Mouse (Mus musculus): ENCODE measurements at regions not wholly inside any gene's neighbourhood (a gene's known extent, or its start where the extent isn't known, plus 50 kb on each side); places are given as distances from the start of the nearest gene placed in this dataset.
A peak's percentile ranks its signal among the peaks of the same experiment; 100 is the strongest.
"Not testable (repeated sequence)": the region's sequence is repeated elsewhere in the genome, so short reads cannot be mapped to it uniquely, and the experiment has no call there.

DNA sequence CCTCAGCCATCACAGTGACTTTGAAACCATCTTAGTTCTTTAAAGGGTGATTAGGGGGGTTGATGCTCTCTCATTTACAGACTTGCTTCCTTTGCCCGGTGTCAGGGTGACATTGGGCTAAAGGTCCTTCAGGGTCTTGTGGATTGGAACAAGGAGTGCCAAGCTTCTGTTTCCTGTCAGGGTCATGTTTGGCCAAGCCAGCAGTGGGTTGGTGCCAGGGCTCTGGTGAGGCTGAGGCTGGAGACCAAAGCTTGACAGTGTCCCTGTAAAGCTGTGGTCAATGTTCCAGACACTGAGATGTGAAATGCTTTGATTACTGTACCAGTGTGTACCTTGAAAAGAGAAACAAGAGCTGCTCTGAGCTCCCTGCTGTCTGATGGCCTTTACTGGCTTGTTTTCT lies 150.8 kb upstream of the Fam3c start:
- peak; percentile 14 to 16 for DNase-seq

- no peak for DNase-seq
Measured at GRCm38 (mm10) chr6:22497306-22497705, 141.3 kb upstream of the Fam3c start.

- peak; percentile 10 to 32 for DNase-seq
Measured at GRCm38 (mm10) chr6:22496471-22496870, 140.4 kb upstream of the Fam3c start.

DNA sequence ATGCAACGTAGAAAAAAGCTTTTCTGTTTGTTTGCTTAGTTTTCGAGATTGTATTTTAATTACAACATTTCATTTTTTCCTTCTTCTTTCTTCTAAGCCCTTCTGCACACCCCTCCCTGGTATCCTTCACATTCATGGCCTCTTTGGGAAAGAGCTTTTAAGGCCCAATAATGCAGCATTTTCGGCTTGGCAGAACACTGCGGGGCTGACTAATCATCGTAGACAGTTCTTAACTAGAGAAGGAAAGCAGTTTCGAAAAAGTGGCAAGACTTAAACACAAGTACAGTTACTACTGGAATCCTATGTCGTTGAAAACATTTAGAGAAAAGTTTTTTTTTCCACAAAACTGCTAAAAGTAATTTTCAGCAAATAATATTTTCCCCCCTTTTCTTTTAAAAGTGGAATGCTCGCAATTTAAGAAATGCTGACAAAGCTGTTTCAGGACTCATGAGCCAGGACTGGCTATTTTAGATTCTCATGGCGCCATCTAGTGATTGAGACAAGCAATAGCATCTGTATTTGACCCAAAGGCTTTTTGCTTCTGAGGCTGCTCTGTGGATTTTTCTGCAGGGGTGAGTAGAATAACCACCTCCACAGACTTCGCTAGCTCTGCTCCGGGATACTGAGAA lies 137.7 kb upstream of the Fam3c start:
- DNase-seq = peak; percentile 19 to 57

GRCm38 (mm10) chr6:22492896-22493295 lies 136.9 kb upstream of the Fam3c start:
- no peak for DNase-seq

- DNase-seq = no peak
Measured at GRCm38 (mm10) chr6:22490762-22491161, 134.7 kb upstream of the Fam3c start.

- no peak for DNase-seq
Measured at GRCm38 (mm10) chr6:22487467-22487866, 131.4 kb upstream of the Fam3c start.

GRCm38 (mm10) chr6:22485828-22486518 lies 129.9 kb upstream of the Fam3c start:
- DNase-seq = no peak

DNA sequence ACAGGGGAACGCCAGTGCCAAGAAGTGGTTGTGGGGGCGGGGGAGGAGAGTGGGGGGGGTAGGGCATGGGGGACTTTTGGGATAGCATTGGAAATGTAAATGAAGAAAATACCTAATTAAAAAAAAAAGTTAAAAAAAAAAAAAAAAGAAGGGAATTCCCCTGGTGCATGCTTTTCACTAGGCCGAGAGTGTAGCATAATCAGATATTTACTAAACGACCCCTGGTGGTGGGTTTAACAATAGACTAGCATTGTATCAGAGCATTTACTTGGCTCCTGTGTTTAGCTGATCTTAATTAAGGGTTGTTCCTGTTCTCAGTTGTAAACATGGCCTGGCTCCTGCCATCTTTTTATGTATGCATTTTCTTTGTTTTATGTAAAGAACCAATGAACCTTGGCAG lies 126.2 kb upstream of the Fam3c start:
- not testable (repeated sequence) for DNase-seq

DNA sequence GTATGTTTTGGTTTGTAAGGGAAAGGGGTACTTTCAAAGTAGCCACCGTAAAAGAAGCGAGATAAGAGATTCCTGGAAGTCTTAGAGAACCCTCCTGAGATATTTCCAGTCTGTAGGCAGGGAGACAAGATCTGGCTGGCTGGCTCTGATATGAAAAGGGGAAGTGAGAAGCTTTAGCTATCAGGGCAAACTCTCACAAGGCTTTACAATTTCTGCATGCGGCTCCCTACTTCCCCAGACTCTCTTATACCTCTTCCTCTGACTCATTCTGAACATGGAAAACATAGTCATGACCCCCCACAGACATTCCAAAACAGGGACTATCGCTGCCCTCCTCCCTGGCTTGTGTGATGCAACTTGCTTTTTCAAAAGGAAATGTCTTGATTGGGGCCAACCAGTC lies 118.6 kb upstream of the Fam3c start:
- DNase-seq = no peak

- DNase-seq = no peak
Measured at GRCm38 (mm10) chr6:22474011-22474410, 118.0 kb upstream of the Fam3c start.

- not testable (repeated sequence) for DNase-seq
Measured at GRCm38 (mm10) chr6:22472400-22472799, 116.4 kb upstream of the Fam3c start.

DNA sequence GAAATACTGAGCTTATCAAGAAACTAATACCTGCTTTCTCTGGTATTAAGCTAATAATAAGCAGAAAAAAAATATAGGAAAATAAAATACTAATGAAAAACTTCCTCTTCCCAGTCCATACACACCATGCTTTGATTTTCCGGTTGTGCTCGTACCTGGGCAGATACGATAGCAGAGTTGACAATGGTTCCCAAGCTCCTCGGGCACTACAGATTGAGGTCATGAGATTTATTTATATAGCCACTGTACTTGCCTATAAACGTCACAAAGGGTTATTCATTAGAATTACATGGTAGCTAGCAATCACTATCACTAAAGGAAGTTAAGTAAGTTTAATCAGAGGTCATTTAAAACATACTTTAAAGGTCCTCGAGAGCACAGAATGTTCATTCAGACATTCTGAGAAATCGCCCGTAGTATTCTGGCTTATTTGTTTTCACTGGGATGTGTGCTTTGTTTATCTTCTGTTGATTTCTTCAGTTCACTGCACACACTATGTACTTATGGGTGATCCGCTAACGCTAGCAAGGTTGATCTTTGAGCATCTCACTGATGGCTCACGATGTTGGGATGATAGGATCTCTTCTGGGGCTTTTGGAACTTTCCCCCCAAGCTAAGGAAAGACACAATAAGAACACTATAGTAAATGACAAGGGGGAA lies 111.4 kb upstream of the Fam3c start:
- DNase-seq = no peak

DNA sequence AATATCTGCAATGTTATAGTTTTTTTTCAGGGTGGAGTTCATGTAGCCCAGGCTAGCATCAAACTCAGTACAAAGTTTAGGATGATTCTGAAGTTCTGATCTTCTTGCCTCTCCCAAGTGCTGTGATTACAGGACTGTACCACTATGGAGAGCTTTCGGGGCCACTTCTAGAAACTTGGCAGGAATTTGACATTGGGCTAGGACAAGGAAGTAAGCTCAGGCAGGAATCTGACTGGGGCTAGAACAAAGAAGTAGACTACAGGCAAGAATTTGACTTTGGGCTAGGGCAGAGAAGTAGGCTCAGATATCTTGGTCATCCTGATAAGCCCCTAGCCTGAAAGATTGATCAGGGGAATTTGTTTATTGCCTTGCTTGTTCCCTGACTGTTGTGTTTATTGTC lies 109.9 kb upstream of the Fam3c start:
- DNase-seq = no peak

DNA sequence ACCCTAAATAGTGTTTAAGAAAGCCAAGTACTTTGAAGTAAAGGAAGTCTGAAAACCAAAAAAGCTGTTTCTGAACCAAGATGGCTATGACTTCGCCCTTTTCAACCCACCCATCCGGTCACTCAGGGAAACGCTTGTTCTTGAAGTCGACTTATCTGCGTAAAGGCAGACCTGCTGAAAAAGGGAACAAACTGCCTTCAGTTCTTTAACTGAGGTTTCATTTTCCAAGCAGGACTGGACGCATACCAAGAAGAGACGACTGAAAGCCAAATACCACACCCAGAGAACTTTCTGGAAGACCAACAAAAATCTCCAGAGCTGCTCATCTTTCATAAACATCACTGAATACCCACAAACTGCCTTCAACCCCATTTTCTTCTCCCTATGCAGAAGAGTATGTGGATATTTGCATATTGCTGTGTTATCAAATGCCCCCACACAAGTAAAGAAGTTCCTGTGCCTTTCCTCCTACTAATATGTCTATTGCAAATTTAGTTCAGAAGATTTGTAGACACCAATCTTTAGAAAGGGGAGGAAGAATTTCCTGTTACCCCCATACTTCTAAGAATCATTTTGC lies 103.5 kb upstream of the Fam3c start:
- DNase-seq = no peak

DNA sequence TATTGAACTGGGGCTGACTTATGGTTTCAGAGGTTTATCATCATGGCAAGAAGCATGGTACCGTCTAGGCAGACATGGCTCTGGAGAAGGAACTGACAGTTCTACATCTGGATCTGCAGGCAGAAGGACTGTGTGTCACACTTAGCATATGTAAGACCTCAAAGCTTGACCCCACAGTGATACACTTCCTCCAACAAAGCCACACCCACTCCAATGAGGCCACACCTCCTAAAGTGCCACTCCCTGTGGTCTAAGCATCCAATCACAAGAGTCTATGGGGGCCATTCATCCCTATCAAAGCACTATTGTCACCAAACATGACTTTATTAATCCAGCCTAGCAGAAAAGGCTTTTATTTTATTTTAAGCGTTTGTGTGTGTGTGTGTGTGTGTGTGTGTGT lies 96.2 kb upstream of the Fam3c start:
- DNase-seq = no peak

- DNase-seq = no peak
Measured at GRCm38 (mm10) chr6:22450501-22450900, 94.5 kb upstream of the Fam3c start.

GRCm38 (mm10) chr6:22448906-22449305 lies 92.9 kb upstream of the Fam3c start:
- DNase-seq = no peak

DNA sequence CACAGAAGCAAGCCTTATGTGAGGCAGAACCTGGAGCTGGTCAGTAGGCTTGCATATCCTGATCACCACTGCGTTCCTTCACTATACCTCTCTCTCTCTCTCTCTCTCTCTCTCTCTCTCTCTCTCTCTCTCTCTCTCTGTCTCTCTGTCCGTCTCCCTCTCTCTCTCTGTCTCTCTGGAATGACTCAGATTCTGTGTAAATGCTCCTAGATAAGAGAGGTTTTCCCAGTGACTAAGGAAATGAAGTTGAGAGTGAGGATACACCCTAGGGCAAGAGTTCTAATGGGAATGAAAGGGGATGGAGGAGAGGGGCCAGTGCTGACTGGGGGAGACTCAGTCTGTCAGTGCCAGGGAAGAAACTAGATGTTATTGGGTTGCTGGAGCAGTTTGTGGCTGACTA lies 91.6 kb upstream of the Fam3c start:
- no peak for DNase-seq

DNA sequence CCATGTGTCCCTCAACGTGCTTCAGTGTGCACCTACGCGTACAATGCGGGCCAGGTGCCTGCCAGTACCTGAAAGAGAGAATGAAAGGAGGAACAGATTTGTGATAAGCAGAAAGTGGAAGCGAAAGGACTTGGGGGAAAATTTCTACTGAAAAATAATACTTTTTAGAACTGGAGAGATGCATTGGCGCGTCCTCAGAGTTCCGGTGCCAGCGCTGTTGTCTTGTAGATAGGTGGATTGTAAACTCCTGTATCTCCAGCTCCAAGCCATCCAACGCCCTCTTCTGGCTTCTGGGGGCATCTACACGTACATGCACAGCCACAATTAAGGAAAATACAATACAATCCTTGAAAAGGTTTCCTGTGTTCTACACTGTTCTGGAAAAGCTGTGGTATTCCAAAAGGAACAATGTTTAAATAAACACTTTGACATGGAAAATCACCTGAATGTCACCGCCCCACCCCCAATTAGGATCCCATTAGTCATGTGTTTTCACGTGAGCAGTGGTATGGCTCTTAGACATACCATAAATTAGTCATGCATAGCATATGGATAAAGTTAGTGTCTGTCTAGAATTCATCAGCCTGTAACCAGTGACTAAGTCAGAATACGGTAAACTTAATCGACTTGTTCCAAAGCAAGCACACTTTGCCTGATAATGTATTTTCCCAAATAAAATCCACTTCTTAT lies 90.7 kb upstream of the Fam3c start:
- DNase-seq = peak in 1 of 2 experiments; percentile 2

DNA sequence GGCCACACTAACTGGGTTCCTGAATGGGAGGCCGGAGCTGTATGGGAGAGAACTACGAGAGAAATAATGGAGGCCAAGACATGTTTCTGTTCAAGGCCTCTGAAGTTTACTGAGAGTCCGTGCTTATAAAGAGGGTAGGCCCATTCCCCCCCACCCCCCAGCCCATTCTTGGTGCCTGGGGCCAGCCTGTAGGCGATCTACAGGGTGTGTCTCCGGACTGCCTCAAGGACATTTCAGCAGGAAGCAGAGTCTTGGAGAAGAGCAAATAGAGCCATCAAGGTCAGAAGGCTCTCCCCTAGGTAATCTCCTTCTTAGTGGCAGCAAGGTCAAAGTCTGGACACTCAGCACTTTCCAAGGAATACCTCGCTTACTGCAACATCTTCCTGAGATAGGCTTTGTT lies 88.8 kb upstream of the Fam3c start:
- not testable (repeated sequence) for DNase-seq

- DNase-seq = no peak
Measured at GRCm38 (mm10) chr6:22444220-22444619, 88.2 kb upstream of the Fam3c start.

GRCm38 (mm10) chr6:22443573-22443972 lies 87.5 kb upstream of the Fam3c start:
- DNase-seq = no peak

Data from cerebellum, postnatal 14 days (tissue).